Mouse (Mus musculus): ENCODE measurements at regions not wholly inside any gene's neighbourhood (a gene's known extent, or its start where the extent isn't known, plus 50 kb on each side); places are given as distances from the start of the nearest gene placed in this dataset.

DNA sequence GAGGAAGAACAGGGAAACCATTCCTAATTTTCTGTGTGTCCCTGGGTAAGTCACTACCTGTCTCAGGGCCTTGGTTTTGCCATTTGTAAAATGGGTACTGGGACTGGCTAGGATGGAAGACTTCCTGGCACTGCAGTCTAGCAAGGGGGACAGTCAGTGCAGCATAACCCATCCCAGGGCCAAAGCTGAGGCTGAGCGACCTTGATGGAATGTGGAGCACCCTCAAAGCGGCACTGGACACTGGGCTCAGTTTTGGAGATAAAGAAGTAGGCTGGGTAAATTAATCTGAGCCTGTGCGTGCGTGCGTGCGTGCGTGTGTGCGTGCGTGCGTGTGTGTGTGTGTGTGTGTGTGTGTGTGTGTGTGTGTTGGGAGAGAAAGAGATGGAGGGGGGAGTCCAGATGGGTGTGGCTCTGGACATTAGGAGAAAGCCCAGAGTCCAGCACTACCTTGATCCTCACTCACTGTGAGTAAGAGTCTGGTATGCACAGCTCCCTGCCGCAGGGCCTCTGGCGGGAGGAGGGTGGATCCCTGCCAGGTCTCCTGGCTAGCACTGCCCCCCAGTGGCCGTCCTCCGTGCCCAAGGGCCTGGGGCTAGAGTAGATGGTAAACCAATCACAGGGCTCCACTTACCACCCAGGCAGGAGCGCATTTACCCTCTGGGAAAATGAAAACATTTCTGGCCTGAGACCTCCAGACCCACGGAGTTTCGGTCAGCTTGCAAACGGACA lies 320.3 kb upstream of the Dio3 start:
- Histone ChIP-seq H3K36me3 (ENCODE audit: control insufficient read depth, insufficient read depth, low read length) (no peaks in the 10 kb centered on the region), H3K4me1 (replicated peaks; ENCODE audit: control insufficient read depth, insufficient read depth) (no peaks in the 10 kb centered on the region), H3K9me3 (ENCODE audit: control insufficient read depth, low read length) (no peaks in the 10 kb centered on the region), H3K4me3 (ENCODE audit: low read depth, low read length) (no peak overlapping the region), H3K9ac (ENCODE audit: low read length) (no peak overlapping the region), H3K27ac (replicated peaks) (no peak overlapping the region), H3K4me2 (replicated peaks; ENCODE audit: low read depth) (no peak overlapping the region), H3K27me3 (ENCODE audit: control insufficient read depth, insufficient read depth, low read length) (no peaks in the 10 kb centered on the region)
- ATAC-seq (ENCODE audit: low FRiP score, low TSS enrichment) (peak; percentile 88), DNase-seq (ENCODE audit: low spot score) (peak; percentile 85)
- TF ChIP-seq CTCF (IDR thresholded peaks at IDR 0.05; ENCODE audit: low read depth) (peak; percentile 89), EP300 (optimal IDR thresholded peaks at IDR 0.05) (no peak)
- WGBS = 26% methylated on average over 13 of the region's 18 CpGs

DNA sequence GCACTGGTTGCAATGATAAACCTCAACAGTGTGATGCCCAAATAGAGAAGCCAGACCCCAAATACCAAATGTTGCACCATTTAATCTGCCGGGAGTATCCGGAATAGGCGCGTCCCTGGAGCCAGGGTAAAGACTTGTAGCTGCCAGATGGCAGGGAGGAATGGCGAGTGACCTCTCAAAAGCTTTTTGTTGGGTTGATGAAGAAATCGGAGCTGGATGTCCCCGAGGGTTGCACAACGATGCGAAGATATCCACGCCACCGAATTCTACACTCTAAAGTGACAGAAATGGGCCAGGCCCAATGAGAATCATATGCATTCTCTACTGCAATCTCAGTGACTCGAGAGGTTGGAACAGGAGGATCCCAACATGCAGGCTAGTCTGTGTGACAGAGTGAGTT lies 312.1 kb upstream of the Dio3 start:
- Histone ChIP-seq H3K27ac (replicated peaks) (no peak overlapping the region), H3K27me3 (ENCODE audit: control insufficient read depth, insufficient read depth, low read length) (no peaks in the 10 kb centered on the region), H3K9me3 (ENCODE audit: control insufficient read depth, low read length) (no peaks in the 10 kb centered on the region), H3K36me3 (ENCODE audit: control insufficient read depth, insufficient read depth, low read length) (no peaks in the 10 kb centered on the region), H3K4me3 (ENCODE audit: low read depth, low read length) (no peak overlapping the region), H3K9ac (ENCODE audit: low read length) (no peak overlapping the region), H3K4me2 (replicated peaks; ENCODE audit: low read depth) (no peak overlapping the region), H3K4me1 (replicated peaks; ENCODE audit: control insufficient read depth, insufficient read depth) (no peaks in the 10 kb centered on the region)
- TF ChIP-seq CTCF (IDR thresholded peaks at IDR 0.05; ENCODE audit: low read depth) (no peak), EP300 (optimal IDR thresholded peaks at IDR 0.05) (no peak)
- no peak for DNase-seq (ENCODE audit: low spot score)
- no peak for ATAC-seq (ENCODE audit: low FRiP score, low TSS enrichment)
- WGBS = 86% methylated on average over 12 of the region's 12 CpGs

DNA sequence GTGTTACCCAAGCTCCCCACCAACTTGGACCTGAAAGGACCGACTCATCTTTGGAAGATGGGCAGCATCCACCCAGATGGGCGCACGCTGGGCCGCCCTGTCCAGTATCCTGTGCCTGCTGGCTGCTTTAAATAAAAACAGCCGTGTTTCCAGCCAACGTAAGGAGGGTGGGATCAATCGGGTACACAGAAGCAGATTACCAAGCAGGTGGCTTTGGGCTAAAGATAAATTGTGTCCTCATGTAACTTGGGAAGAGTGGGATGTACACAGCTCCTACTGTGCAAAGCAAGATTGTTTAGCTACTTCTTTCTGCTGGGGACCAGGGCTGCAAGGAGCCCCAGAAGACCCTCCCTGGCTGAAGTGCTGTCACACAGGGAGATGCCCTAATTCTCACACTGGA lies 310.6 kb upstream of the Dio3 start:
- Histone ChIP-seq H3K36me3 (ENCODE audit: control insufficient read depth, insufficient read depth, low read length) (no peaks in the 10 kb centered on the region), H3K9me3 (ENCODE audit: control insufficient read depth, low read length) (no peaks in the 10 kb centered on the region), H3K27me3 (ENCODE audit: control insufficient read depth, insufficient read depth, low read length) (no peaks in the 10 kb centered on the region), H3K4me1 (replicated peaks; ENCODE audit: control insufficient read depth, insufficient read depth) (no peaks in the 10 kb centered on the region), H3K27ac (replicated peaks) (no peak overlapping the region), H3K4me3 (ENCODE audit: low read depth, low read length) (no peak overlapping the region), H3K4me2 (replicated peaks; ENCODE audit: low read depth) (no peak overlapping the region), H3K9ac (ENCODE audit: low read length) (no peak overlapping the region)
- 72% methylated on average over 7 of the region's 7 CpGs for WGBS
- DNase-seq (ENCODE audit: low spot score) (no peak), ATAC-seq (ENCODE audit: low FRiP score, low TSS enrichment) (no peak)
- no peak for TF ChIP-seq CTCF (IDR thresholded peaks at IDR 0.05; ENCODE audit: low read depth)
- no peak for TF ChIP-seq EP300 (optimal IDR thresholded peaks at IDR 0.05)

DNA sequence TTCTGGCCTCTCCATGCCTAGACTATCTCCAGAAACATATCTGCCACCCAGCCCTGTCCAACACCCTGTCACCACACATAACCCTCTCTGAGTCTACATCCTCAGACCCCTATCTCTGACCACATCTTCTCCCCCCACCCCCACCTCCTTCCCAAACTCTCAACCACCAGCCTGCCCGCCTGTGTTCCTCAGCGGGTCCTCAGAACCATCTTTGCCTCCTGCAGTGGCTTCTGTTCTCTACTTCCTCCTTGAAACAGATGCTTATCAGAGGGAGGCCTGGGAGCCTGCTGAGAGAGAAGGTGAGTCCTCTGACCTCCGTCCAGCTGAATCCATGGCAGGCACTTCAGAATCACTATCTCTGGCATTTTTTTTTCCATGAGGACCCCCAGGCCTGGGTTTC lies 307.4 kb upstream of the Dio3 start:
- no peaks in the 10 kb centered on the region for H3K4me1 ChIP-seq (replicated peaks; ENCODE audit: control insufficient read depth, insufficient read depth)
- H3K27me3 ChIP-seq (ENCODE audit: control insufficient read depth, insufficient read depth, low read length) = no peaks in the 10 kb centered on the region
- TF ChIP-seq CTCF (IDR thresholded peaks at IDR 0.05; ENCODE audit: low read depth) (no peak), EP300 (optimal IDR thresholded peaks at IDR 0.05) (no peak)
- no peak for DNase-seq (ENCODE audit: low spot score)
- H3K9ac ChIP-seq (ENCODE audit: low read length) = no peak overlapping the region
- WGBS = 78% methylated on average over 3 of the region's 3 CpGs
- H3K27ac ChIP-seq (replicated peaks) = no peak overlapping the region
- no peaks in the 10 kb centered on the region for H3K36me3 ChIP-seq (ENCODE audit: control insufficient read depth, insufficient read depth, low read length)
- H3K4me3 ChIP-seq (ENCODE audit: low read depth, low read length) = no peak overlapping the region
- no peak for ATAC-seq (ENCODE audit: low FRiP score, low TSS enrichment)
- H3K9me3 ChIP-seq (ENCODE audit: control insufficient read depth, low read length) = no peaks in the 10 kb centered on the region
- H3K4me2 ChIP-seq (replicated peaks; ENCODE audit: low read depth) = no peak overlapping the region

DNA sequence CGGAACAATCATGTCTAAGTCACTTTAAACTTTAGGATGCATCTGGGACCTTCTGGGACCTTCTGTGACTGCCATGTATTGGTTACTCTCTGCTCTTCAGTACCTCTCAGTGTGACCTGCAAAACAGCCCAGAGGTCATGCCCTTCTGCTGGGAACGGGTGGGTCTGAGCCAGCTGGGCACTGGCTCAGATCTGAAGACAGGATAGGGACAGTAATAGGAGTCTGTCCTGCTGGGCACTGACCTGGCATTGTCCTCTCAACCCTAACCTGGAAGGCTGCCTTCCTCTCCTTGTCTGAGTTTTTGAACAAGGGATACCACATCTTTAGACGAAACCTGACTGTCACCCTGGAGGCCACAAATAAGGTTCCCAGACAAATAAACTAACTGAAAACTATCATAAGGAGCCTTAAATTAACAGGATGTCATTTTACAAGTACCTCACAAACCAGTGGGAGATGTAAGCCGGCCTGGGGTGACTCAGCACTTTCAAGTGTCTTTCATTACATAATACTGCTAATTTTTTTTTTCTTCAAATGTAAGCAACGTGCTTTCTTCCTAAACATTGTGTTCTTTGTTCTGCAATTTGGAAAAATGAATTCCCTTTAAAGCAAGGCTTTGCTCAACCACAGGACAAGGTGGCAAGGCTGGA lies 306.4 kb upstream of the Dio3 start:
- no peak overlapping the region for H3K9ac ChIP-seq (ENCODE audit: low read length)
- H3K36me3 ChIP-seq (ENCODE audit: control insufficient read depth, insufficient read depth, low read length) = no peaks in the 10 kb centered on the region
- H3K27me3 ChIP-seq (ENCODE audit: control insufficient read depth, insufficient read depth, low read length) = no peaks in the 10 kb centered on the region
- H3K4me1 ChIP-seq (replicated peaks; ENCODE audit: control insufficient read depth, insufficient read depth) = no peaks in the 10 kb centered on the region
- DNase-seq (ENCODE audit: low spot score) = no peak
- no peak for ATAC-seq (ENCODE audit: low FRiP score, low TSS enrichment)
- TF ChIP-seq CTCF (IDR thresholded peaks at IDR 0.05; ENCODE audit: low read depth) (no peak), EP300 (optimal IDR thresholded peaks at IDR 0.05) (no peak)
- 55% methylated on average over 5 of the region's 5 CpGs for WGBS
- H3K9me3 ChIP-seq (ENCODE audit: control insufficient read depth, low read length) = no peaks in the 10 kb centered on the region
- H3K27ac ChIP-seq (replicated peaks) = no peak overlapping the region
- H3K4me3 ChIP-seq (ENCODE audit: low read depth, low read length) = no peak overlapping the region
- no peak overlapping the region for H3K4me2 ChIP-seq (replicated peaks; ENCODE audit: low read depth)

DNA sequence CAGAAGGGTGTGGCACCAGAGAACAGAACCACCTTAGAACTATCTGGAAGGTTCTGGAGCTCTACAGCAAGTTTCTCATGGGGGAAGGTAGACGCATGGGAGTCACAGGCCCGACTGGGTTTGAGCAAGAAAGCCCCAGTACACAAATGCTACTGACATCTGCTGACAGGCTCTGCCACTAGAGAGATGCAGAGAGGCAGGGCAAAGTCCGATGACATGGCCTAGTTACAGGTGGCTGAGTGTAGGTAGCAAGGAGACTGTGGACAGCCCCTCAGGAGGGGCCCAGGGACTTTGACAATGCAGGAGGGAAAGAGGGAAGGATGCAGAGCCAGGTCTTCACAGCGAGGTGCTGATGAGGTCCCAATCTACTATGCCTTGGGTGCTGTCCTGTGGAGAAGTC lies 305.3 kb upstream of the Dio3 start:
- Histone ChIP-seq H3K9ac (ENCODE audit: low read length) (no peak overlapping the region), H3K36me3 (ENCODE audit: control insufficient read depth, insufficient read depth, low read length) (no peaks in the 10 kb centered on the region), H3K27ac (replicated peaks) (no peak overlapping the region), H3K4me3 (ENCODE audit: low read depth, low read length) (no peak overlapping the region), H3K27me3 (ENCODE audit: control insufficient read depth, insufficient read depth, low read length) (no peaks in the 10 kb centered on the region), H3K4me2 (replicated peaks; ENCODE audit: low read depth) (no peak overlapping the region), H3K9me3 (ENCODE audit: control insufficient read depth, low read length) (no peaks in the 10 kb centered on the region), H3K4me1 (replicated peaks; ENCODE audit: control insufficient read depth, insufficient read depth) (no peaks in the 10 kb centered on the region)
- DNase-seq (ENCODE audit: low spot score) (no peak), ATAC-seq (ENCODE audit: low FRiP score, low TSS enrichment) (no peak)
- TF ChIP-seq CTCF (IDR thresholded peaks at IDR 0.05; ENCODE audit: low read depth) (no peak), EP300 (optimal IDR thresholded peaks at IDR 0.05) (no peak)
- WGBS = 73% methylated on average over 4 of the region's 4 CpGs

All from stomach, postnatal 0 days (tissue).